Mouse (Mus musculus) embryonic fibroblast, embryonic 13.5 days (primary cell): Measurements from ENCODE around the gene Scfd2.

Experiments
- CTCF ChIP-seq: IDR thresholded peaks from 2 replicates; pipeline ENCODE4 v1.5.1; 2011; ENCODE audit warnings: mild to moderate bottlenecking, control low read depth, low read length, moderate library complexity, borderline replicate concordance; ENCODE audit not compliant: insufficient read depth
- POLR2A ChIP-seq: IDR thresholded peaks from 2 replicates; pipeline ENCODE4 v1.6.1; 2011; ENCODE audit warnings: low read depth, mild to moderate bottlenecking, control low read depth, low read length, moderate library complexity

DNA sequence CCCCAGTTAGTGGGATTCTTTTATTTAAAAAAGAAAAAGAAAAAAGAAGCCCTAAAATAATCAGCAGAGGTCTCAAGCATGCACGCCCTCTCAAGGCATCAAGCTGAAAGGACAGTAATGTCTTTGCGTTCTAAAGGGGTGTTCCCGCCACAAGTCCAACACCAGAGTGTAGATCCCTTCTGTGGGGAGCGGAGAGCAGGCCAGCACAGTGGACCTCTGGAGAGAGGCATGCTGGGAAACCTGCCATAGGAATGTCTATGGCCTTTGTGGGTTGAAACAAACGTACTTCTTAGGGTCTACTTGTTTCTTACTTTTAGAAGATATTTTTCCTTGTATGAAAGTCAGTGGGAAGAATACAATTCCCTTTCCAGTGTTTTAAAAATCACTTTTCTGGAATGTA lies 52.4 kb downstream of the Scfd2 start:
- TF ChIP-seq POLR2A = no peak
- no peak for TF ChIP-seq CTCF
